Mouse (Mus musculus) cerebellum, postnatal 10 days (tissue): ENCODE measurements around the gene Faap24.
A peak's percentile ranks its signal among the peaks of the same experiment; 100 is the strongest.

ENCODE experiments used
- DNase-seq, 2 experiments: peaks; one replicate each; pipeline ENCODE4 v3.0.0; 2021; ENCODE audit warnings: mixed read lengths in 2 of 2

Faap24 gene

GRCm38 (mm10) chr7:35396542-35397168 is at the start of gene Faap24, which contains the start of gene Cep89:
TSS of gene Faap24 (minus strand) at chr7:35396836.
TSS of gene Cep89 (plus strand) at chr7:35397035.
- DNase-seq: peak; percentile 95

DNA sequence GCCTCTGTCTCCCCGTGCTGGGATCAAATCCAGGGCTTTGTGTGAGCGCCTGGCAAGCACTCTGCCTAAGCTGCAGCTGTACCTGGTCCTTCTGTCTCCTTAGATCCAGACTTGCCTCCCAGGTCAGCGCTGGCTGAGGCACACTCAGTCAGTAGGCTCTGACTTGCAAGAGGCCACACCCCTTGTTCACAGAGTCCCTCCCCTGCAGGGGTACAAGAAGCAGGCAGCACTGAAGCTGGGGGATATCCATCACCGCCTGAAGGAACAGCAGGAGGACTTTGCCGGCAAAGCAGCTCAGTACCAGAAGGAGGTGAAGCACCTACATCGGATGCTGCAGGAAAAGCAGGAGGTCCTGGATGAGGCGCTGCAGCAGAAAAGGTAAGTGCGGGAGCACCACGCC is 38.6 kb upstream of the Faap24 start:
- no peak for DNase-seq

- DNase-seq: no peak
Observed at GRCm38 (mm10) chr7:35428146-35428545, 31.5 kb upstream of the Faap24 start.

- DNase-seq: no peak
Observed at GRCm38 (mm10) chr7:35423071-35423470, 26.4 kb upstream of the Faap24 start.

GRCm38 (mm10) chr7:35416654-35416948 is 20.0 kb upstream of the Faap24 start:
- DNase-seq: no peak

- DNase-seq: no peak
Observed at GRCm38 (mm10) chr7:35415801-35416653, 19.4 kb upstream of the Faap24 start.

- DNase-seq: no peak
Observed at GRCm38 (mm10) chr7:35415226-35415625, 18.6 kb upstream of the Faap24 start.

DNA sequence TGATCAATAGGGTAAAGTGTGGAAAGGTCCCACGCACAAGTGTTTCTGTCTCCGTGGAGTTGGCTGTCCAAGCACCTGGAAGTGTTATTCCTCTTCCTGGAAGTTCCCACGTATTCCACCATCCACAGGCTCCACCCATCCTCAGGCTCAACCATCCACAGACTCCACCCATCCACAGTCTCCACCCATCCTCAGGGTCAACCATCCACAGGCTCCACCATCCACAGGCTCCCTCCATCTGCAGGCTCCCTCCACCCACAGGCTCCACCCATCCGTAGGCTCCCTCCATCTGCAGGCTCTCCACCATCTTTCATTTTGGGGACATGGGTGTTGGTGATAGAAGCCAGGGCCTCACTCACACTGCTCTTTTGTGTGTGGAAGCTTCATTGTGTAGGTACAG is 4.5 kb upstream of the Faap24 start:
- DNase-seq: no peak

DNA sequence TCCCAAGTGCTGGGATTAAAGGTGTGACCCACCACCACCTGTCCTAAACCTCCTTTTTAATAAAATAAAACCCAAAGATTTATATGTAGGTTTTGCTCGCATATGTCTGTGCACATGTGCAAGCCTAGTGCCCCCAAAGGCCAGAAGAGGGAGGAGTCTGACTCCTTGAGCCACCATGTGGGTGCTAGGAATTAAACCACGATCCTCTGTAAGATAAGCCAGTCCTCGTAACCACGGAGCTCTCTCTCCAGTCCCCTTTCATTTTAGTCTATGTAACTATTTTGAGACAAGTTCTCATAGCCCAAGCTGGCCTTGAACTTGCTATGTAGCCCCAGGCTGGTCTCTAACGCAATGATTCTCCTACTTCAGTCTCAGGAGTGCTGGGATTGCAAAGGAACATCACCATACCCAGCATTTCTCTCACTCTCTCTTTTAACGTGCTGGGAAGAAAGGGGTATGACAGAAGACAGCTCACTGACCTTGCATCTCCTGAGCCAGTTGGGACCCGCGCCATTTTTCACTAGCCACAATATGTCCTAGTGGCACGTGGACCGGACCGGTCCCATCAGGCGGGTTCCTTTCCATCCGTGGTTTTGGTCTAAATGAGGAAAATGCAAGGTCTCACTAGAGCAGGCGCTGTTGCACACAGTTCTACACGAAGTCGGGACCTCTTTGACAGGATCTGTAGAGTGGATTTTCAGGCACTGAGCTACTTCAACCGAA is 741 bp downstream of the Faap24 start:
- DNase-seq: peak; percentile 64 to 72

DNA sequence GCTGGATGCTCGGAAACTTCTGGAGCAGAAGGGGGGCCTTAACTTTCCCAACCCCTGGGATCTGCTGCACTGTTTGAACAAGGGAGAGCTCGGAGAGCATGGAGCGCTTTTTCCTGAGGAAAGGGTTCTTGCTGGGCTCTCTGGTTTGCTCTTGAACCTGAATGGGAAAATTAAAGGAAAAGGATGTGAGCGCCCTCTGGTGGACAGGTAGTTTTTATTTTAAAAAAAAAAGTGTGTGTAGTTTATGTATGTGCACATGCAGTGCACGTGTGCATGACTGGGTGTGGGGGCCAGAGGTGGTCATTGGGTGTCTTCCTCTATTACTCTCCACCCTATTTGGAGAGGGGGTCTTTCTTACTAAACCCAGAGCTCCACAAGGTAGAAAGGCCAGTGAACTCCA is 3.7 kb downstream of the Faap24 start:
- DNase-seq: peak; percentile 65 to 77

GRCm38 (mm10) chr7:35388694-35389093 is 7.9 kb downstream of the Faap24 start:
- DNase-seq: no peak

- no peak for DNase-seq
Observed at GRCm38 (mm10) chr7:35386525-35386952, 10.1 kb downstream of the Faap24 start.

GRCm38 (mm10) chr7:35382706-35383353 is 13.8 kb downstream of the Faap24 start:
- no peak for DNase-seq

- no peak for DNase-seq
Observed at GRCm38 (mm10) chr7:35381861-35382260, 14.8 kb downstream of the Faap24 start.

DNA sequence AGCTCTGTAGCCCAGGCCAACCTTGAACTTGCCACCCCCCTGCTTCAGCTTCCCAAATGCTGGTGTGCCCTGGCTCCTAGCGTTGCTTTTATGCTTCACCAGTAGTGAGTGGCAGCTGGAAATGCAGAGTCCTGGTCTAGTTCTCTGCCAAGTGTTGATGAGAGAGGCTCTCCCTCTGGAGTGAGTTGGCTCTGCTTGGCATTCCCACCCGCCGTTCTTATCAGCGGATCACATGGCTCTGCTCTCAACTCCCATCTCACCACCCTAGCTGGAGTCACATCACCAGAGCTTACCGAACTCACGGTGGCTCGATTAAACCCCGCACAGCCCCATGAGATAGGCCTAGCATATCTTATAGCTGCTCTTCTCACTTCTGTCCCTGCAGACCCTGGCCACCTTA is 16.3 kb downstream of the Faap24 start:
- no peak for DNase-seq

- no peak for DNase-seq
Observed at GRCm38 (mm10) chr7:35379492-35380119, 17.0 kb downstream of the Faap24 start.

DNA sequence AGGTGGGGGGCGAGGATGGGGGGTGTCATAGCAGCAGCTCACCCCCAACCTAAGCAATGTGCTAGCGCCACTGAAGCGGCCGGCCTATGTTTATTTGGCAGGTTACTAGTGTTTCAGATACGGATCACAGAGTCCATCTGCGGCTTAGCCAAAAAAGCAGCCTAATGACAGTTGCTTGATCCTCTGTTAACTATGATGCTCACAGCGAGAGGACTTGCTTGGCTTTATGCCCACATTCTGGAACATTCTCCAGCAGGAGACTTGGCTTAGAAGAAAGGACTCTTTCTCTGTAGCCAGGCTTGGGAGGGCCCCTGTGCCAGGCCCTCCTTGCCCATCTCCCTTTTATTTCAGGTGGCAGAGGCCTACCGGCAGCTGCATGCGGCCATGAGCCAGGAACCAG is 20.0 kb downstream of the Faap24 start:
- DNase-seq: peak; percentile 90 to 92

- no peak for DNase-seq
Observed at GRCm38 (mm10) chr7:35374265-35374664, 22.4 kb downstream of the Faap24 start.

DNA sequence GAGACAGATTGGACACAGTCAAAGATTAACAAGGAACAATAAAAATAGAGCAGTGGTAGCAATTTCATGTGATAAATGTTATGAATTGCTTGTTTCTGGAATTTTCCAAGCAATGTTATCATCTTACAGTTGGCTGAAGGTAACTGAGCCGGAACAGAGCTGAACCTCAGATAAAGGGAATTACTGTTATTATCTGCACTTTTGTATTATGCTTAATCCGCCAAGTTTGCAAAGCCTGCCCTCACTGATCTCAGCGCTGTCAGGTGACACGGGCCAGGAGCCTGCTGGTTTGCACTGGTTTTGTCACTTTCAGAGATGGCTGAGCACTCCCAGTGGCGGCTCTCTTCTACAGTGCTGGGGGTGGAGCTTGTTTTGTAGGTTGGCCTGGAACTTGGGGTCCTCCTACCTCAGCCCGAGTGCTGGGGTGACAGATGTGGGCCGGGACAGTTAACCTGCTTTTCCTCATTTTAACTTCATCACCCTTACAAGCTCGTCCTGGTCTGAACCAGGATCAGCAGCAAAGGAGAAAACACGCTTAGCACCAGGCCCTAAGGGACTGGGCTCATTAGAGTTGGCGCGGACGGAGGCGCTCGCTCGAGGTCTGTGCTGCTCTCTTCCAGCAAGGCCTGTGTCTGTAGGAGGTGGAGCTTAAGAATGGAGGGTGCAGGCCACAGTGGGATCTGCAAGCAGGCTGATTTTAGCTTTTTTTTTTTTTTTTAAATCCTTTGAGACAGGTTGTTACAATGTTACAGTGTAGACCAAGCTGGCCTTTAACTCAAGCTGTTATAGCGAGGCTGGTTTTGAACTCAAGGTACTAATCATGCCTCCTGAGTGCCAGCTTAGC is 23.3 kb downstream of the Faap24 start:
- DNase-seq: peak in 1 of 2 experiments; percentile 36

- DNase-seq: no peak
Observed at GRCm38 (mm10) chr7:35372483-35373017, 24.1 kb downstream of the Faap24 start.

DNA sequence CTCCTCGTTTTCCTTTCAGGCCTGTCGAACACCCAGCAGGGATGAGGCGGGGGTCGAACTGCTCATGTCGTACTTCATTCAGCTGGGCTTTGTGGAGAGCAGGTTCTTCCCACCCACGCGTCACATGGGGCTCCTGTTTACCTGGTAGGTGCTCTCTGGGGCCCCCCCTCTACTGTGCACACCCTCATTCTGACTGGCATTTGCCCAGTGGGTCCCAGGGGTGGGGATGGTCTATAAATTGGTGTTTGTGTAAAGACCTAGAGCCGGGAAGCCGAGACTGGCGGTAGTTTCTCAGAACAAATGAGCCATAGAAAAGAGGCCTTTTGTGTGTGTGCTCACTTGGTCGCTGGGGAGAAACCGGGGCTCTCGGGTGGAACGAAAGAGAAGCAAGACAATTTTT is 25.5 kb downstream of the Faap24 start:
- DNase-seq: no peak
